Mouse (Mus musculus) liver, postnatal 0 days (tissue): ENCODE data around the gene Arl9.

Source experiments
- CTCF ChIP-seq: sonication (generic); IDR thresholded peaks from 2 replicates; pipeline ENCODE4 v1.5.1; 2016; ENCODE audit warnings: antibody characterized with exemption, low read depth
- EP300 ChIP-seq: IDR thresholded peaks from 2 replicates; pipeline ENCODE4 v1.6.1; 2016; ENCODE audit warnings: antibody characterized with exemption, low read depth, mild to moderate bottlenecking

DNA sequence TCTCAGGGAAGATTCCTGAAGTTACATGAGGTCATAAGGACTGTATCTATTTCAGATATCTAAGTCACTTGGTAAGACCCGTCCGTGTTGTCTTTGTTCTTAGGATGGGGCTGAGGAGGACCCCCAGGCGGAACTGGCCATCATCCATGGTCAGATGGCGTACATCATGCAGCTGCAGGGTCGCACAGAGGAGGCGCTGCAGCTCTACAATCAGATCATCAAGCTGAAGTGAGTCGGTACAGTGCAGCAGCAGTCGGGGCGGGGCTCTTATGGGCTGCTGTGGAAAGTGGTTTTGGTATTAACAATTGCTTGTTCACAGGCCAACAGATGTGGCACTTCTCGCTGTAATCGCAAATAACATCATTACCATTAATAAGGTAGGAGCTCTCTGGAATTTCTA is 19.8 kb upstream of the Arl9 start:
- no peak; the same call in none of the 2 replicates for TF ChIP-seq CTCF
- no peak for TF ChIP-seq EP300
